Mouse (Mus musculus) left cerebral cortex, adult 11 months (tissue): ENCODE data around the gene Piezo1.

Source experiments
- DNase-seq: peaks from one replicate; pipeline ENCODE4 v3.0.0; 2022; ENCODE audit warnings: low spot score

Gene Piezo1

GRCm38 (mm10) chr8:122457171-122457570, 94.0 kb downstream of the Piezo1 start:
- no peak for DNase-seq

GRCm38 (mm10) chr8:122454409-122454808, 96.7 kb downstream of the Piezo1 start:
- no peak for DNase-seq

GRCm38 (mm10) chr8:122452154-122452553, 99.0 kb downstream of the Piezo1 start:
- DNase-seq = no peak

GRCm38 (mm10) chr8:122451161-122451703, 99.9 kb downstream of the Piezo1 start:
- DNase-seq = no peak

- DNase-seq = no peak
Observed at GRCm38 (mm10) chr8:122445203-122445602, 105.9 kb downstream of the Piezo1 start.

GRCm38 (mm10) chr8:122444058-122444748, 106.9 kb downstream of the Piezo1 start:
- DNase-seq = peak; percentile 74

GRCm38 (mm10) chr8:122443262-122444006, 107.7 kb downstream of the Piezo1 start, which contains the start of gene Mvd:
Gene Mvd (minus strand): TSS chr8:122443422.
- peak; percentile 99 for DNase-seq

- DNase-seq = no peak
Observed at GRCm38 (mm10) chr8:122442781-122443180, 108.3 kb downstream of the Piezo1 start.

- DNase-seq = no peak
Observed at GRCm38 (mm10) chr8:122442356-122442755, 108.8 kb downstream of the Piezo1 start.

GRCm38 (mm10) chr8:122441326-122441725, 109.8 kb downstream of the Piezo1 start:
- no peak for DNase-seq

GRCm38 (mm10) chr8:122439336-122439735, 111.8 kb downstream of the Piezo1 start:
- DNase-seq = no peak

- DNase-seq = no peak
Observed at GRCm38 (mm10) chr8:122437708-122438331, 113.3 kb downstream of the Piezo1 start.

- no peak for DNase-seq
Observed at GRCm38 (mm10) chr8:122436586-122437125, 114.5 kb downstream of the Piezo1 start.

GRCm38 (mm10) chr8:122436146-122436545, 115.0 kb downstream of the Piezo1 start:
- no peak for DNase-seq

- no peak for DNase-seq
Observed at GRCm38 (mm10) chr8:122435375-122435774, 115.8 kb downstream of the Piezo1 start.

GRCm38 (mm10) chr8:122433269-122433905, 117.7 kb downstream of the Piezo1 start:
- DNase-seq = no peak

- DNase-seq = no peak
Observed at GRCm38 (mm10) chr8:122432443-122433268, 118.5 kb downstream of the Piezo1 start, which contains the start of gene Cyba. Gene Cyba (minus strand): TSS chr8:122432930.
